Mouse (Mus musculus) stomach, embryonic 16.5 days (tissue): Measurements from ENCODE around the gene Olfr1373. TPM values are rescaled to one million over a fixed set of nuclear protein-coding genes. Genes with fewer than 3 reads are reported as not detected.
"Not testable (repeated sequence)": the region's sequence is repeated elsewhere in the genome, so short reads cannot be mapped to it uniquely, and the experiment has no call there.

Source experiments
- ATAC-seq: fragments of 200-750 bp; cut with Nextera tagmentation; 2 replicates; pipeline ENCODE4 v1.8.0; 2017; ENCODE audit warnings: moderate number of reproducible peaks, moderate TSS enrichment; ENCODE audit not compliant: insufficient read depth, low FRiP score
- H3K27ac ChIP-seq: fragments of 300-500 bp; sonication (generic); 2 replicates; pipeline ENCODE4 v1.5.1; 2014; ENCODE audit warnings: low read length
- H3K27me3 ChIP-seq: fragments of 300-500 bp; sonication (generic); 2 replicates; pipeline ENCODE4 v1.6.1; 2014; ENCODE audit warnings: low read length, control low read depth, mixed read lengths; ENCODE audit not compliant: control insufficient read depth, insufficient read depth
- H3K36me3 ChIP-seq: fragments of 300-500 bp; sonication (generic); 2 replicates; pipeline ENCODE4 v1.6.1; 2014; ENCODE audit warnings: low read length; ENCODE audit not compliant: control insufficient read depth, insufficient read depth
- H3K4me1 ChIP-seq: fragments of 300-500 bp; sonication (generic); 2 replicates; pipeline ENCODE4 v1.6.1; 2014; ENCODE audit warnings: low read length, control low read depth, mixed read lengths; ENCODE audit not compliant: control insufficient read depth, insufficient read depth
- H3K4me2 ChIP-seq: fragments of 300-500 bp; sonication (generic); 2 replicates; pipeline ENCODE4 v1.6.1; 2014; ENCODE audit warnings: low read depth, low read length, mixed read lengths
- H3K4me3 ChIP-seq: fragments of 300-500 bp; sonication (generic); replicated peaks from 2 replicates; pipeline ENCODE4 v1.5.1; 2014; ENCODE audit warnings: mild to moderate bottlenecking, low read length
- H3K9ac ChIP-seq: fragments of 300-500 bp; sonication (generic); 2 replicates; pipeline ENCODE4 v1.6.1; 2014; ENCODE audit warnings: low read length
- H3K9me3 ChIP-seq: fragments of 300-500 bp; sonication (generic); replicated peaks from 2 replicates; pipeline ENCODE4 v1.6.1; 2016; ENCODE audit warnings: low read length, control low read depth; ENCODE audit not compliant: control insufficient read depth
- WGBS: fragments of 180-500 bp; shearing (Covaris S2); extraction: QIAGEN DNeasy Blood & Tissue Kit; methylation state at CpG from one replicate; pipeline ENCODE4 v1.1.7; 2014; 5-methylcytosine and 5-hydroxymethylcytosine counted together
- polyA plus RNA-seq: library from polyadenylated mRNA; unstranded; fragments of >200 nt; fragmentation: Nextera tagmentation; extraction: Ambion mirVana; gene quantifications from 2 replicates; pipeline ENCODE4 v1.2.1, GENCODE M21; 2015

Gene Olfr1373
- polyA plus RNA-seq, 1 experiment from 2014 or later, result not detected

GRCm38 (mm10) chr11:52116117-52116516, 29.2 kb downstream of the Olfr1373 start:
- not testable (repeated sequence) for ATAC-seq, H3K27ac ChIP-seq, H3K4me2 ChIP-seq, H3K4me1 ChIP-seq, H3K27me3 ChIP-seq, H3K9ac ChIP-seq, H3K9me3 ChIP-seq, H3K4me3 ChIP-seq
- H3K36me3 ChIP-seq, result peaks cover 48% of the 10 kb centered on the region
- 84% methylated on average over 6 of the region's 6 CpGs for WGBS

- Histone ChIP-seq H3K9me3 (no peaks in the 10 kb centered on the region; the same call in 1 of the 2 replicates), H3K4me3 (no peak overlapping the region), H3K27me3 (no peaks in the 10 kb centered on the region), H3K4me1 (no peaks in the 10 kb centered on the region), H3K36me3 (peaks cover 44% of the 10 kb centered on the region), H3K27ac (no peak overlapping the region), H3K4me2 (no peak overlapping the region), H3K9ac (no peak overlapping the region)
- no peak for ATAC-seq
- WGBS, result 91% methylated on average over 3 of the region's 3 CpGs
Observed at GRCm38 (mm10) chr11:52115479-52115878, 29.8 kb downstream of the Olfr1373 start.

- Histone ChIP-seq H3K4me1 (peaks cover 5% of the 10 kb centered on the region), H3K27me3 (no peaks in the 10 kb centered on the region), H3K4me3 (no peak overlapping the region), H3K9ac (no peak overlapping the region), H3K36me3 (peaks cover 2% of the 10 kb centered on the region), H3K9me3 (no peaks in the 10 kb centered on the region), H3K27ac (no peak overlapping the region), H3K4me2 (no peak overlapping the region)
- no peak for ATAC-seq
- 71% methylated on average over 1 of the region's 1 CpGs for WGBS
Observed at GRCm38 (mm10) chr11:52109421-52109820, 35.9 kb downstream of the Olfr1373 start.

- Histone ChIP-seq H3K27ac (no peak overlapping the region), H3K9ac (no peak overlapping the region), H3K4me3 (no peak overlapping the region), H3K36me3 (no peaks in the 10 kb centered on the region), H3K4me2 (no peak overlapping the region), H3K27me3 (no peaks in the 10 kb centered on the region), H3K9me3 (no peaks in the 10 kb centered on the region), H3K4me1 (peaks cover 5% of the 10 kb centered on the region)
- 88% methylated on average over 5 of the region's 5 CpGs for WGBS
- no peak for ATAC-seq
Observed at GRCm38 (mm10) chr11:52108796-52109195, 36.5 kb downstream of the Olfr1373 start.

- Histone ChIP-seq H3K4me2 (no peak overlapping the region), H3K27ac (no peak overlapping the region), H3K27me3 (no peaks in the 10 kb centered on the region), H3K4me3 (no peak overlapping the region), H3K36me3 (no peaks in the 10 kb centered on the region), H3K9ac (no peak overlapping the region), H3K9me3 (no peaks in the 10 kb centered on the region), H3K4me1 (peaks cover 11% of the 10 kb centered on the region)
- WGBS, result 76% methylated on average over 1 of the region's 1 CpGs
- no peak for ATAC-seq
Observed at GRCm38 (mm10) chr11:52106438-52106837, 38.9 kb downstream of the Olfr1373 start.

GRCm38 (mm10) chr11:52106037-52106436, 39.3 kb downstream of the Olfr1373 start:
- ATAC-seq, result no peak
- Histone ChIP-seq H3K27ac (no peak overlapping the region), H3K4me2 (no peak overlapping the region), H3K27me3 (no peaks in the 10 kb centered on the region), H3K4me3 (no peak overlapping the region), H3K36me3 (no peaks in the 10 kb centered on the region), H3K9me3 (no peaks in the 10 kb centered on the region), H3K4me1 (peaks cover 15% of the 10 kb centered on the region), H3K9ac (no peak overlapping the region)
- WGBS, result 85% methylated on average over 2 of the region's 2 CpGs

- peaks cover 21% of the 10 kb centered on the region for H3K4me1 ChIP-seq
- H3K27me3 ChIP-seq, result no peaks in the 10 kb centered on the region
Observed at GRCm38 (mm10) chr11:52105503-52105902, 39.8 kb downstream of the Olfr1373 start.

GRCm38 (mm10) chr11:52102977-52103376, 42.4 kb downstream of the Olfr1373 start:
- Histone ChIP-seq H3K27me3 (no peaks in the 10 kb centered on the region), H3K4me2 (no peak overlapping the region), H3K9ac (no peak overlapping the region), H3K4me1 (peaks cover 27% of the 10 kb centered on the region), H3K36me3 (no peaks in the 10 kb centered on the region), H3K9me3 (no peaks in the 10 kb centered on the region), H3K4me3 (no peak overlapping the region), H3K27ac (no peak overlapping the region)
- no peak for ATAC-seq
- 68% methylated on average over 4 of the region's 4 CpGs for WGBS

More at GRCm38 (mm10) chr11:52105503-52105902, 39.8 kb downstream of the Olfr1373 start:
- ATAC-seq, result no peak
- Histone ChIP-seq H3K9me3 (no peaks in the 10 kb centered on the region), H3K36me3 (no peaks in the 10 kb centered on the region), H3K4me2 (no peak overlapping the region), H3K27ac (no peak overlapping the region), H3K9ac (no peak overlapping the region), H3K4me3 (no peak overlapping the region)

GRCm38 (mm10) chr11:52099771-52100219, 45.5 kb downstream of the Olfr1373 start:
- under 1% methylated on average over 7 of the region's 7 CpGs for WGBS
- H3K4me1 ChIP-seq, result peaks cover 31% of the 10 kb centered on the region
- no peak for ATAC-seq
- no peaks in the 10 kb centered on the region for H3K36me3 ChIP-seq
- H3K27me3 ChIP-seq, result no peaks in the 10 kb centered on the region
- H3K9me3 ChIP-seq, result no peaks in the 10 kb centered on the region
- H3K4me3 ChIP-seq, result peak overlapping the region; percentile 72
- peak overlapping the region; percentile 100 for H3K27ac ChIP-seq
- peak overlapping the region; percentile 100 for H3K9ac ChIP-seq
- H3K4me2 ChIP-seq, result peak overlapping the region; percentile 85
